Mouse (Mus musculus): ENCODE measurements around the gene Cacna1e. TPM values are rescaled to one million over a fixed set of nuclear protein-coding genes. Genes with fewer than 3 reads are reported as not detected.

Cacna1e gene
- total RNA-seq, 2 experiments from 2014 or later: 165 to 231 TPM

- no peak for DNase-seq (ENCODE audit: extremely low spot score in 1 of 2, low spot score in 1 of 2)
Measured at GRCm38 (mm10) chr1:154841057-154841630, 43.2 kb downstream of the Cacna1e start.

- DNase-seq (ENCODE audit: extremely low spot score in 1 of 2, low spot score in 1 of 2): no peak
Measured at GRCm38 (mm10) chr1:154839272-154839671, 45.0 kb downstream of the Cacna1e start.

- no peak for DNase-seq (ENCODE audit: extremely low spot score in 1 of 2, low spot score in 1 of 2)
Measured at GRCm38 (mm10) chr1:154836473-154836872, 47.8 kb downstream of the Cacna1e start.

- no peak for DNase-seq (ENCODE audit: extremely low spot score in 1 of 2, low spot score in 1 of 2)
Measured at GRCm38 (mm10) chr1:154832168-154832539, 52.1 kb downstream of the Cacna1e start.

GRCm38 (mm10) chr1:154831269-154832167 is 52.8 kb downstream of the Cacna1e start:
- DNase-seq (ENCODE audit: extremely low spot score in 1 of 2, low spot score in 1 of 2): no peak

DNA sequence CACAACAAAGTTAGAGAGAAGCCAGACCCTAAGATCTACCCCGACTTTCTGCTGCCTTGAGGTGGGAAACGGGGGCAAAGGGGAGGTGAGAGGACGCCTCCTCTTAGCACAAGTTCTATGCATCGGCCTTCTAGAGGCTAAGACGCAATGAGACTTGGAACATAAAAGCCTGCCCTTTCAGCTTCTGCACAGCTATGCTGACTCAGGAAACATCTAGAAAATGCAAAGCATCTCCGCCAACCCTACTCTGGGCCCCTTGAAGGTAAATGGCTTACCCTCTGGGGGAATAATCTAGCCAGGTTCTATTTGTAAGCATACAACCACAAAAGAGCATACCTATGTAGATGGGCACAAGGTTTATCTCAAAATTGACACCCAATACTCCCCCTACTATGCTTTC is 54.2 kb downstream of the Cacna1e start:
- no peak for DNase-seq (ENCODE audit: extremely low spot score in 1 of 2, low spot score in 1 of 2)

DNA sequence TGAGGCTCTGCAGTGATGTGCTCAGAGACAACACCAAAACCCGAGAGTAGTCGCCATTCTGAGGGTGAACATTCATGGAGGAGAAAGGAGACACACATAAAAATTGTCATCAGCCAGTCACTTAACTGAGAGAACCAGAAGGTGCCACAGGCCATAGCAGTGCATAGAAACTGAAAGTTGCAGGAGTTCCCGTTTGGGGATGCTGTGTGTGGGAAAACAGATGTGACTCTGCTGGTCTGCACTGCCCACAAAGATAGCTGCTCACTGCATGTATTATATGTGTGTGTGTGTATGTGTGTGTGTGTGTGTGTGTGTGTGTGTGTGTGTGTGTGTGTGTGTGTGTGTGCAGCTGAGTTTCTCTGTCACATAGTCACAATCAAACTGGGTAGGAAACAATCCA is 61.2 kb downstream of the Cacna1e start:
- no peak for DNase-seq (ENCODE audit: extremely low spot score in 1 of 2, low spot score in 1 of 2)

GRCm38 (mm10) chr1:154820422-154820821 is 63.9 kb downstream of the Cacna1e start:
- DNase-seq (ENCODE audit: extremely low spot score in 1 of 2, low spot score in 1 of 2): no peak

- no peak for DNase-seq (ENCODE audit: extremely low spot score in 1 of 2, low spot score in 1 of 2)
Measured at GRCm38 (mm10) chr1:154819960-154820359, 64.3 kb downstream of the Cacna1e start.

GRCm38 (mm10) chr1:154818742-154819141 is 65.6 kb downstream of the Cacna1e start:
- DNase-seq (ENCODE audit: extremely low spot score in 1 of 2, low spot score in 1 of 2): no peak

- DNase-seq (ENCODE audit: extremely low spot score in 1 of 2, low spot score in 1 of 2): no peak
Measured at GRCm38 (mm10) chr1:154816836-154817235, 67.5 kb downstream of the Cacna1e start.

- no peak for DNase-seq (ENCODE audit: extremely low spot score in 1 of 2, low spot score in 1 of 2)
Measured at GRCm38 (mm10) chr1:154816267-154816666, 68.0 kb downstream of the Cacna1e start.

DNA sequence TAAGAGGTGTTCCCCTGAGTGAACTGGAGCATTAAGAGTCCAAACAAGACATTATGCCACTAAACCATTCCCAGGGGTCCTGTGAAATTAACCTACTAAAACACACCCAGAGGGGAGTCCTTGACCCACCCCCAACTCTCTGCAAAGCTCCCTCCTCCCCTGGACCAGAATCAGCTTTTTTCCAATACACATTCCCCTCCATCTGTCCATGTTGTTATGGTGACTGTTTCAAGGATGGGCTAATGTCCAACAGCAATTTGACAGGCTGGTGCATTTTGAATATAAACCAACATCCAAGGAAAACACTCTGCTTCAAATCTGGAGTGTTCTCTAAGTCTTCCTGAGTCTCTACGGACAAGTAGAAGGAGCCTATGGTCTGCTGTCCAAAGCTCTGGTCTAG is 78.6 kb downstream of the Cacna1e start:
- no peak for DNase-seq (ENCODE audit: extremely low spot score in 1 of 2, low spot score in 1 of 2)

- no peak for DNase-seq (ENCODE audit: extremely low spot score in 1 of 2, low spot score in 1 of 2)
Measured at GRCm38 (mm10) chr1:154805038-154805437, 79.3 kb downstream of the Cacna1e start.

GRCm38 (mm10) chr1:154802301-154802904 is 81.9 kb downstream of the Cacna1e start:
- DNase-seq (ENCODE audit: extremely low spot score in 1 of 2, low spot score in 1 of 2): no peak

- DNase-seq (ENCODE audit: extremely low spot score in 1 of 2, low spot score in 1 of 2): no peak
Measured at GRCm38 (mm10) chr1:154799257-154799656, 85.0 kb downstream of the Cacna1e start.

- DNase-seq (ENCODE audit: extremely low spot score in 1 of 2, low spot score in 1 of 2): no peak
Measured at GRCm38 (mm10) chr1:154798771-154799170, 85.5 kb downstream of the Cacna1e start.

DNA sequence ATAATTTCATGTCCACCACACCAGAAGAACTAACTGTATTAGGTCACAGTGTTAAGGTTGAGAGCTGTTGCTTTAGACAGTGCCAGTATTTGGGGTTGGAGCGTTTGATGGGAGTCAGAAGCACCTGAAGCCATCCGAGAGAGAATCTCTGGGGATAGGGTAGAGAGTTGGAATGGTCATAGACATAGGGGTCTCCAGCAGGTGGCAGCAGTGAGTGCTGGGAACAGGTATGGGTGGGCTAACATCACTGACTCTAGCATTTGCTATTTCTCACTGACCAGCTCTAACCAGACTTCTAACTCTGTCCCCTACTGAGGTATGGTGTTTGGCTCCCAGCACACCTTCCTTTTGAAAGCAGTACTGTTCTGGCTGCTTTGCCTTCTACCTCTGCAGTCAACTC is 87.6 kb downstream of the Cacna1e start:
- peak in 1 of 2 experiments; percentile 62 for DNase-seq (ENCODE audit: extremely low spot score in 1 of 2, low spot score in 1 of 2)

DNA sequence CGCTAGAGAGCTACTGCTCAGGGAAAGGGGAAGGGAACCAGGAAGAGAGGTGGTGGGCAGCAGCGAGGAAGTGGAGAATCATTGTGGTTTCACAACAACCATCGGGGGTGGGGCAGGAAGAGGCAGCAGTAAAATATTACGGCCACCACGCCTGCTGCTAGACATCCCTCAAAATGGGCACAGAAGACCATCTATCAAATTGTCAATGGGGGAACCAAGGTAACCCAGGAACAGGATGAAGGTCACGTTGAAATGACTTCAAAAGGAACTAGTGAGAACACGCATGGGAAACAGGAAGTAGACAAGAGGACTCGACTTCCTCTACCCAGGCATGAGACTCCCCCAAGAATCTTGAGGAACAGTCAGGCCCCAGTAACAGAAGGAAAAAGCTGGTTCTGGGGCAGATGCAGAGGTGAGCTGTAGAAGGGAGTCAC is 89.8 kb downstream of the Cacna1e start:
- DNase-seq (ENCODE audit: extremely low spot score in 1 of 2, low spot score in 1 of 2): no peak

GRCm38 (mm10) chr1:154791544-154792174 is 92.6 kb downstream of the Cacna1e start:
- peak in 1 of 2 experiments; percentile 40 for DNase-seq (ENCODE audit: extremely low spot score in 1 of 2, low spot score in 1 of 2)

DNA sequence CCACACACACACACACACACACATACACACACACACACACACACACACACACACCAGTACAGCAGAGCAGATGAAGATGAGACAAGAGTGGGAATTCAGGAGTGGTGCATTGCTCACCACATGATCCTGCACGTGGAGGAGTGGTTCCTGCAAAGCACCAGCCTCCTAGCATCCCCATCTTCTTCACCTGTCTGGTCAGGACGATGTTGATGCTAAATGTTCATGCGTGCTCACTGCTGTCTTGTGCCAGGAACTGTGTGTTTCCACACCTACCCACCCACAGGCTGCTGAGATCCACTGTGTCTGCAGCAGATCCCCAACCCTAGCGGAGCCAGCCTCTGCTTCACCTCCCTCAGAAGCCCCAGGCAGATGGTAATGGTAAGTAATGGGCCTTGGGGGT is 95.8 kb downstream of the Cacna1e start:
- DNase-seq (ENCODE audit: extremely low spot score in 1 of 2, low spot score in 1 of 2): no peak

Data from layer of hippocampus, postnatal 25 days (tissue).